Mouse (Mus musculus) embryo, embryonic 9.5 days (tissue): Measurements from ENCODE around the gene Gm28230.

Experiments
- DNase-seq: peaks from one replicate; pipeline ENCODE4 v3.0.0-alpha.2; 2017; ENCODE audit errors: extremely low spot score

The Gm28230 gene

DNA sequence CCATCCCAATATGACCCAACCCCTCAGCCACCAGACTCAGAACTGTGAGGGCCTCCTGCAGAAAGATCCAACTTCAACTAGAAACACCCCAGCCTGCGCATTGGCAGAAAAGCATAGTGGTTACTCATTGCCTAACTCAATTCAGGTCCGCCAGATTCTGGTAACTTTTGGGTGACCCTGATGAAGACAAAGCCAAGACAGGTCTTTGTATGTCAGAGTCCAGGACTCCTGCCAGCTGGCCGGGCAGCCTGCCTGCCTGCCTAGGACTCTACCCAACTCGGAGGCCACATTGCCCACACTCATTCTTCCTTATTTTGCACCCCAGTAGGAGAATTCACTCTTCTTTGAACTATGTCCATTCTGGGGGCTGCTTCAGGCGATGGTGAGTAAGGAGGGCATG lies at the start of gene Gm28230:
Gm28230 (plus strand) TSS at position 178 of the 400 bp plus-strand sequence.
- peak; percentile 45 for DNase-seq

DNA sequence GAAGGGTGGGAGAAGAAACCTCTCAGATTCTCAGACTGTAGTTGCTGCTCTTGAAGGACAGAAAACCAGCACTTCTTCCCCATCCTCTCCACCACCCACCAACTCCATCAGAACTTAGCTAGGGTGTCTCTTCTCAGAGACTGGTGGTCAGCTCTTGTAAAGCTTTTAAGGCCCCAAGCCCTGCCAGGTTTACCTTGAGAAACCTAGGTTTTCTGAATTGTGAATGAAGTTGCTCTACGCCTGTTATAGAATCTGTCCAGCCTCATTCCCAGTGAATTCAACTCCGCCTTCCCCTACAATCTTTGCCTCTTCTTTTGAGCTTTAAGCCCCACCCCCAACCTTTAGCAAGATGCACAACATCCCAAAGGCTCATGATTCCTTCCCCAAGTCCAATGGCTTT lies 49.4 kb upstream of the Gm28230 start:
- no peak for DNase-seq

DNA sequence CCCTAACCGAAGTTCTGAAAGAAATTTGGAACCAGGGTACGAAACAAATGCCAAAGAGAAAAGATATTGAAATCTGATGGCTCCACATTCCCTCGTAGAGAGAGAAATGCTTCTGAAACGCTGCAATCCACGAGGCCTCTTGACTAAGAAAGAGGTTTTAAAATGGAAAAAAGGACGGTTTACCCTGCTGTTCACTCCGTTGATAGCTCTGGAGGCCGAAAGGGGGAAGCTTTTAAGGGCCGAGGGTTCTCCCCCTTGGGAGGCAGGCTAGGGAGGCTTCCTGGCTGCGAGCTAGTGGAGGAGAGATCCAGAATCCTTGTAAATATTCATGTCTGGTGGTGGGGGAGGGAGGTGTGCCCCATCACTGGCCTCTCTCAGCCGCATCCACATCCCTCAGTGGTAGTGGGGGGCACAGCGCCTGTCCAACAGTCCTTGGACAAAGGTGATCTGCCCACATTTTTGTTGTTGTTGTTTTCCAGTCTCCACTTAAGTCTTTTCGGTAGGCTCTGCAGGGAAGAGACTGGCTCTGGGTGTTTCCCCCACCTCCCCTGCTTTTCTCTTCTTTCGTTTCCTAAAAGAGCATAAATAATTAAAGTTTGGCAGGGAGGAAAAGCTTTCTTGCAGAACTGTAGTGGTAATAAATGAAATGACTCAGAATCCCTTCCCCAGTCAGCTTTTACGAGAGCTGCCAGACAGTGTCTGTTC lies 47.5 kb upstream of the Gm28230 start, which contains the start of gene Hoxd11:
Hoxd11 (plus strand) TSS at position 667 of the 705 bp plus-strand sequence.
- DNase-seq = no peak

DNA sequence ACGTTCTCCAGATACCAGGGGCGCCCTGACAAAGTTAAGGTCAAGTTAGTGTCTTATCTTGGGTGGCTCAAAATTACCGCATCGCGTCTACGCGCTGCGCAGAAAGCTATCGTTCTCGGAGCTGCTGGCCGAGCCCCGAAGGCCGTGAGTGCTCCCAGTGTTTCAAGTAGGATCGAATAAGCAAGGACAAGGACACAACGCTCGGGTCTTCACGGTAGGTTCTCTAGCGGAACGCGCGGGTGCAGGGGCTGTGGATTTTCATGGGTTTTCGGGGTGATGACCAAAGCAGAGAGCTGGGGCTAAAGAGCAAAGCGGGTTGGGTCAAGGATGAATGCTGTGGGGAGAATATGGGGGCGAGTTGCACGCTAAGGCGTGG lies 46.9 kb upstream of the Gm28230 start:
- no peak for DNase-seq

DNA sequence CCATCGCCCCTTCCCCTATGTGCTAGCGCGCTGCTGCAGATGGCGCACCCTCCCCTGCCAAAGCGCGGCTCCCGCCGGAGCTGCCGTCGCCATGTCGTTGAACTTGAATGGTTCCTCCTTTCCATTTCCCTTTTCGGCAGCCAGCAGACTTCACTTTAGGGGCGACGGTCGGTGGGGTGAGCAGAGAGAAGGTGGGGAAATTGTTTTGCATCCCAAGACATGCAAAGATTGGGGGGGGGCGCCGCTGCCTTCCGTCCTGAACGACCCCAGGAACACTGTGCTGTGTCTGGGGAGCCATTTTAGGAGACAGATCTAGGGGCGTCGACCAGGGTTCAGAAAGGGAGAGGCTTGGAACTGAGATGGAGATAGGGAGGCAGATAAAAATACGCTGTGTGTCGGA lies 46.5 kb upstream of the Gm28230 start:
- DNase-seq = no peak

DNA sequence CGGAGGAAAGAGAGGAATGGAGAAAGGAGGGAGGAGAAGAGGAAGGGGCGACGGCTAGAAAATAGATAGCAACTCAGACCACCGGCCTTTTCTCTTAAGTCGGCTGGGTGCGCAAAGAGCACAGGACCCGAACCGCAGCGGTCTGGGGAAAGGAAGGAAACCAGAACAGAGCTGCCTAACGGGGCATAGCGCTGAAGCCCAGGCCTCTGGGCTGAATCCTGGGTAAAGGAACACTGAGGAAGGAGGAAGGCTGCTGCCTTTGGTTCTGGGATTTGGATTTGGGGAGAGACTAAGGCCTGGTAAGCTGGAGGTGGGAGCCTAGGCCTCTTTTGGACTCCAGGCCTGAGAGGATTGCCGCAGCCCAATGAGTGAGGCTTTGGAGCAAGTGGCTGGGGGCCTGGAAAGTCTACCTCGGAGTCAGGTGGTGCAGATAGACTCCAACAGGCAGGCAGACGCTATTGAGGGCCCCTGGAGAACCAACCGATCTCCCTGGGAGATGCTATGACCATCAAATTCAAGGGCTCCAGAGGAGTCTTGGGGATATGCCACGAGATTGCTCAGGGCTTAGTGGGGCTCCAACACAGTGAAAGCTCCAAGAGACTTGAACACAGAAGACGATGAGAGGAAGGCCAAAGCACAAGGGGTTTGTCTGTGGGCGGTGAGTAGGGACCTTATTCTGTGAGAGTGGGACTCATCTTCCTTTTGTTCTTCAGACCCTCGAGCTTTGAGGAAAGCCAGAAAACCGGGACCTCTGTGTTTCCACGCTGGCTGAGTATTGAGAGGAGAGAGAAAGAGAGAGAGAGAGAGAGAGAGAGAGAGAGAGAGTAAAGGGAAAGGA lies 45.7 kb upstream of the Gm28230 start:
- DNase-seq = no peak

DNA sequence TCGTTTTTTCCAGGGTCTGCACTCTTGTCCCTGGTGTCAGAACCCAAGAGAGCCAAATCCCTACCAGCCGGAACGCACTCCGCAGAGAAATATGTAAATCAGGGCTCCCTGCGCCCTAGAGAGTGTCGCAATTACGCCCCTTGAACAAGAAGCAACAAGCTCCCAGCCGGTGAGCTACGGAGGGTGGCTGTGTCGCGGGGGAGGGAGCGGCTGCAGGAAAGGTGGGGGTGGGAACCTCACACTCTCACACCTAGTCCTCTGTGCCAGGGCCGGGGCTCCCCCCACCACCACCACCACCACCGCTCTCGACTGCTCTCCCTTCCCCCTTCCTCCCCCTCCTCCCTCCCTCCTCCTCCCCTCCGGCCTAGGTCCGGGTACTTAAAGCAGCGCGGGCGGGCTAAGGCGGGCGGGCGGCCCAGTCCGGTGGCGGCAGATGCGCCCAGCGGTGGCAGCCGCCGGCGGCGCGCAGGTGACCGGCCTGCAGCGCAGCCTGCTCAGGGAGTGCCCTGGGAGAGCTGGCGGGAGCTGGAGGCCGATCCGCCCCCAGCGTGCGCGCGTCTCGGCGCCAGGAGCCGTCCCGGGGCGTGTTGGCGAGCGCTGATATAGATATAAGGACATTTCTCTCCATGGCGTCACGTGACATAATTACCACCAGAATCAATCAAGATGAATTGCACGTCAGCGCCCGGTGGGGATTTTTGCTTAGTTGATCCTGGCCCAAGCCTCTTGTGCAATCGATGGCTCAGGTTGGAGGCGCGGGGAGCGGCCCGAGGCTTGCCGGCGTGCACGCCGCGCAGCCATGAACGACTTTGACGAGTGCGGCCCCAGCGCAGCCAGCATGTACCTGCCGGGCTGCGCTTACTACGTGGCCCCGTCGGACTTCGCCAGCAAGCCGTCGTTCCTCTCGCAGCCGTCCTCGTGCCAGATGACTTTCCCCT lies 44.7 kb upstream of the Gm28230 start:
- no peak for DNase-seq

DNA sequence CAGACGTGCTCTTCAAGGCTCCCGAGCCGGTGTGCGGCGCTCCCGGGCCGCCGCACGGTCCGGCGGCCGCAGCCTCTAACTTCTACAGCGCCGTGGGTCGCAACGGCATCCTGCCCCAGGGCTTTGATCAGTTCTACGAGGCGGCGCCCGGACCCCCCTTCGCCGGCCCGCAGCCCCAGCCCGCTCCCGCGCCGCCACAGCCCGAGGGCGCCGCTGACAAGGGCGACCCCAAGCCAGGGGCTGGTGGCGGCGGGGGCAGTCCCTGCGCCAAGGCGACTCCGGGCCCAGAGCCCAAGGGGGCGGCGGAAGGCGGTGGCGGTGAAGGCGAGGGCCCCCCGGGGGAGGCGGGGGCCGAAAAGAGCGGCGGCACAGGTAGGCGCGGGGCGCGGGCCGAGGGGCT lies 43.7 kb upstream of the Gm28230 start:
- no peak for DNase-seq

DNA sequence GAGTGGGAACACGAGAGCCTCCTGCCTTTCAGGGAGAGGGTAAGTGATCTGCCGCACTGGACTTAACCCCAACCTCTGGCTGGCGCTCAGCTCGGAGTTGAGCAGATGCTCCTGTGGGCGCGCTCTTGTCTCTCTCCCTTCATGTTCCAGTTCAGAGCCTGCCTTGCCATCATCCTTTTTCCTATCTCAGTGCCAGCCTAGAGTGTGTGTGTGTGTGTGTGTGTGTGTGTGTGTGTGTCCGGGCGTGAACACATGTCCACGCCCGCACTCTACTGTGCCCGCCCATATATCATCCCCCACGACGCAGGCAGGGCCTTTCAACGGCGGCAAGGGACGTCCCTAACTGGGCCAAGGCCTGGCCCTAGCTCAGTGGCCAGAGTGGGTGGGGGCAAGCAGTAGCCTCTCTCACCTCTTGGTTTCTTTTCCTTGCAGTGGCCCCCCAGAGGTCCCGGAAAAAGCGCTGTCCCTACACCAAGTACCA lies 43.0 kb upstream of the Gm28230 start:
- DNase-seq = no peak

DNA sequence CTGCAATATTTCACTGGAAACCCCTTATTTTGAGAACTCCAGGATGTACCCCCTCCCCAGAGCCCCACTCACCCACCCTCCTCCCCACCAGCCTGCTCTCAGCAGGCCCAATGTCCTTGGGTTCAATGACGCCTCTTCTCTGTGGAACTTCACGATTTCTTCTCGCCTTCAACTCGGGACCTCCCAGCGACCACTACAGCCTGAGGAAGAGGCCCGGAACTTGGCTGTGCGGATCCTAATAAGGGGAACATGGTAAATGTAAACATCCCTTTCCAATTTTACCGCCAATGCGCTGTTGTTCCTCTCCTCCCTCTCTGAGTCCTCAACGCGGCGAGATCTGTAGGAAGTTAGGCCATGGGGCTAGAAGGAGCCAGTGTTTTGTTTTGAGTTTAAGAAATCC lies 42.4 kb upstream of the Gm28230 start:
- DNase-seq = no peak

DNA sequence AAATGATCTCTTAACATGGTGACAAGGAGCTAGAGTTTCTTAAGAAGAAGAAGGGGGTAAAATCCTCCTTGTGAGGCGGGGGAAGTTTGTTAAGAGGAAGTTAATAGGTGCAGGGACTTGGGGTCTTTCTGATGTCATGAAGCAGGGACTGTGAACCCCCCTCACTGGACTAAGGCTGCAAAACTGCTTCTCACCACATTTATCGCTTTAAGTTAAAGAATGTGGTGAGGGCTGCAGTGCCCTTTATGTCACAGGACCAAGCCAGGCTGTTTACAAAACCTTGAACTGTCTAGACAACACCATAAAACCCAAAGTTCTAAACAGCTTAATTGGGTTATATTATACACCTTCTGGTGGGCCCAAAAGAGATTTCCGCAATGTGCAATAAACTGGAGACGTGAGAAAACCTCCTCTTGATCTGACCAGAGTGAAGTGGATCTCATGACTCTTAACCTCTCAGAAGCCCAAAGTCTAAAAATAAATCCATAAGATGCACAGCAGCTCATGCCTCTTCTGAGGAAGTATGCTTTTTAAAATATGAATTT lies 41.4 kb upstream of the Gm28230 start:
- DNase-seq = no peak

DNA sequence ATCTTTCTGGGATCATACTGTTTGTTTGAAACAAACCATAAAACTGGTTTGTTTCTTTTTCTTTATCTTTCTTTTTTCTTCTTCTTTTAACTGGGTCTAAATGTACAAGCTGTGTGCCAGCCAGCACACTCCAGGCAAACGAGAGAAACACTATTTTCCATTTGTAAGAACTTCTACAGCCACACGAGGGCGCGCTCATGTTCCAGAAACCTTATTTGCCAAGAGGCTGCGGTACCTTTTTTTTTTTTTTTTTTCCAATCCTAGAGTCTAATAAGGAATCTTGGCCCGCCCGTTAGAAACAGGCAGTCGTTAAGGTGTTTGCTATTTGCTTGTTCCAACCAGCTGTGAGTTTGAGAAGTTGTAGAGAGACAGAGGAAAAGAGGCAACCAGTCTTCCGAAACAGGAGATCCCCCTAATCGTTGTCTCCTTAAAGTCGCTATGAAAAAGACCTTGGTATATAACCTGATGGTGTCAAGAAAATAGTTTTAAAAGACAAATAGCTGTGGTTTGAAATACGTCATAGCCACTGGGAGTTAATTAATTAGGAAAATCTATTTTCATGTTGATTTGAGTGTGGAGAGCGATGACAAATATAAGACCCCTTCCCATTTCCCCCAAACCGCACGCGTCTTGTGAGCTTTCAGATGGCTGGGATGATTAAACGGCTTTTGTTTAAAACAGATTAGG lies 40.1 kb upstream of the Gm28230 start:
- no peak for DNase-seq

DNA sequence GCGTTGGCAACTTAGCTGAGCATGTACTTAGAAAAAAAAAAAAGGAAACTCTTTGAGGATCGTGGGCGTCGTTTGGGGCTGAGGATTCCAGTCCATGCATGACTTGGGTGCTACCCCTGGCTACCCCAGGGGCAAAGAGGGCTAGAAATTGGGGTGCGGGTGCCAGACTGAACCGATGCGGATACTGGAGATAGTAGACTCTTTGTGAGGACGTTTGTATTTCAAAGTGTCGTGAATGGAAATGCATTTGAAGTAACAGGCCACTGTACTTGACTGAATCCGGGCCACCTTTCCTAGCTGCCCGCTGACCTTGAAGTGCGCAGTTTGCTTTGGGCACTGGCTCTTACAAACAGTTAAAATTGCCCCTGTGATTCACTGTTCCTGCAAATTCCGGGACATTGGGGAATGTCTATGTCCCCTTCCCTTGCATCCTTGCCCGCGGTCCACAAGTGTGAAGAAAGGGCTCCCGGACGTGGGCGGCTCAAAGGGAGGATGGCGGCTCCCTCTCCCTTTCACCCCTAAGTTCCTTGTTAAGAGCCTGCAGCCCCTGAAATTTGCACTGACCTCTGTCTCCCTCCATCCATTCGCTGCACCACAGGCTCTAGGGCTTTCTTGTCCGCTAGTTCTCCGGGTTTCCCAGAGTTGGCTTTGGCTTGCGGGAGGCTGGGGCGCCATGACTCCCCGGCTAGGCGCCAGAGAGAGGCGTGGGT lies 39.4 kb upstream of the Gm28230 start:
- no peak for DNase-seq

DNA sequence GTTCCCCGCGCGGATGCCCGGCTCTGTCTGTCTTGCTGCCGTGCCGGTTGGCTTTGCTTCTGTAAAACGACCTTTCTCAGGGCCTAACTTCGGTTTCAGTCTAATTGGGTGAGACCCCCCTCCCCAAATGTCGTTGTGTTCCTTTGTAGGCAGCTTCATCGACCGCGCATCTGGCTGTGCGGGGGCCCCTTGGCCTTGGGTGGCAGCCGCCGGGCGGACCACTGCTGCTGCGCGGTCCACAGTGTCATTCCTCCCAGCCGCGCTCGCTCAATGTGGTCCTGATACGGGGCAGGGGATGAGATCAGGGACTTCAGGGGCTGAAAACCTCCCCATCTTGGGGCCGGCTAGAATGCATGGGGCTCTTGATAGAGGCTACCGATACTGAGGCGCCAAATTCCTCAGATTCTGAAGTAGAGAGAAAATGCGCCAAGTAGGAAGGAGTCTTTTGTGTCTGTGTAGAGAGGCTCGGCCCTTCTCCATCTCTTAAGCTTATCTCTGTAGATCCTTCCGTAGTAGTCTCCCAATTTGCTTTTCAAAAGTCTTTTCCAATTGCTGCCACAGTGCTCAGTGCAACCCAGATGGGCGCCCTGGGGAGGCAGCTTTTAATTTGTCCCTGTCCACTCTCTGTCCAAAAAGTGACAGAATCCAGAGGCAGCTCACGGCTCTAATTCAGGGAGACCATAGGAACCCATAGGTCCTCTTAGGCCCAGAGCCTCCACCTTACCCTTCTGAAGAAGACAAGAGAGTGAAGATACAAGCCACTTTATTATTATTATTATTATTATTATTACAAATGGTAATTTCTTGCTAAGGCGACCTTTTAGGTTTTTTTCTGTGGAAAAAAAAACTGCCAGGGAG lies 38.6 kb upstream of the Gm28230 start:
- DNase-seq = no peak

DNA sequence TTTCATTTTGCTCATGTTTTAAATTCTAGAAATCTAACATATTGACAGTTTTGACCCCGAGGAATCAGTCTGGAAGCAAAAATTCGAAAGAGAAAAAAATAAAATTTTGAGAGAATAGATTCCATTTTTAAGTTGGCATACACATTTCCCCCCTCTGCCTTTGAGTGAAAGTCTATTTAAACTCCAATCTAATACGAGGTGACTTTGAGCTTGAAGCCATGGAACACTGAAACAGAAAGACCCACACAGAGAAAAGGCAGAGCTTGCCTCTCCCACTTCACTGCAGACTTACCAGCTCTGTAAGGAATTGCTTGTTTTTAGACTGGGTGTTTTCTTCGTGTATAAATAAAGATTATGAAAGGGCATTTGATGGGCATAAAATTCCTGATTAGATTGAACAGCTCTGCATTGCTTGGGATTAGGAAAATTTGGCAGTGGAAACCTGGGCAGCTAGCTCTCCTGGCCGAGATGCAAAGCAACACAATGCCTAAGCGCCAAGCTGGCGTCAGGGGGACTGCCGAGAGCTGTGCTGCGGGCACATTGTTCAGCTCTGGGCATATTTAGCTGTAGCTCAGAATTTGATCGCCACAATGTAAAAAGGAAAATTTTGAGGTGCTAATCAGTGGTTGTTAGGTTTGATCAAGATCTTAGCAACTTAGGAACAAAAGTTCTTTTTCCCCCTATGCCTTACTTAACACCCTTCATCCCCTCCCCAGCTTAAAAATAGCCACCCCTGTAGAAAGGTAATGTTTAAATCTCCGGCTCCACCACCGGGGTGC lies 37.5 kb upstream of the Gm28230 start:
- no peak for DNase-seq

DNA sequence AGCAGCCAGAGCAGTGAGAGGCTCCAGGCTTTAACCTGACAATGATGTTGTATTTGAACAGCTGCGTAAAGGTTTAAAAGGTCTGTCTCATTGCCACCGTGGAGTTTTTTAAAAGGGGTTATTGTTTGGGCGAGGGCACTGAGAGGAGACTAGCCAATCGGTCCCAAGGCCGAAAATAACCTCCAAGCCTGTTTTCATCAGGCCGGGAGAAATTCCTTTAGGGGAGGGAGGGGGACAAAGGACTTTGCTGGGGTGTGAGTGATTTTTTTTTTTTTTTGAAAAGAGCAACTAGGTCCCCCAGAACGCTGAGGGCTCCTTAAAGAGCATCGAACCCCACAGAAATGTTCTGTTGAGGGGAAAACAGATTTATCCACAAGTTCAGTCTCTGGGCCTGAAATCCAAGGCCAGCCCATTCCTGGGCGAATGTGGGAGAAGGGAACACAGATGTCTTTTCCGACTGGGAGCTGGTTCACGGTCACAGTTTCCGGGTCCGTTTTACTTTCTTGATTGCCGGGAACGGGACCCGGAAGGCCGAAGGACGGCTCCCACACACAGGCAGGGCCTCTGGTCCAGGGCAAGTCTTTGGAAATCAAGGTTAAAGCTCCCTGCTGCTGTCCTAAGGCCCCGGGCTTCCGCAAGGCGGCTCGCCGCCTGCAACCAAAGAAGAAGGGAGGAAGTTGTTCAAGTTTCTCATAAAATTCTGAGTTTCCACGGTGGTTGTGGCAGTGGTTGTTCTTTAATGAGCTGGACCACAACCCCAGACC lies 36.8 kb upstream of the Gm28230 start:
- DNase-seq = no peak

DNA sequence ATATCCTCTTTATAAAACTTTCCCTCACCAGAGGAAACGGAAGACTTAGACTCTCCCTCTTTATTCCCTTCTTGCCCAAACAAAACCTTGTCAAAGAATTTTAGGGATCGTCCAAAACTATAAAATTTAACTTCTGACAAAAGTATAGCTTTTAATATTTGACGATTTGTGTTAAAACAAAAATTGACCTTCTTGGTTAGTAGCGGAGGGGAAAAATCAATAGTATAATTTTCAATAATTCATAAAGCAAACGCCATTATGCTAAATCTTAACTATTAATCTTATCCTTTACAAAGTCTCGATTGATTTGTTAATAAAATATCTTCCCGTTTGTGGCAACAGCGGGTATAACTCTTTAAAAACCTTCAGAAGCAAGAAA lies 36.2 kb upstream of the Gm28230 start:
- no peak for DNase-seq
